Mouse (Mus musculus): ENCODE results near the gene Stxbp2.

The Stxbp2 gene

DNA sequence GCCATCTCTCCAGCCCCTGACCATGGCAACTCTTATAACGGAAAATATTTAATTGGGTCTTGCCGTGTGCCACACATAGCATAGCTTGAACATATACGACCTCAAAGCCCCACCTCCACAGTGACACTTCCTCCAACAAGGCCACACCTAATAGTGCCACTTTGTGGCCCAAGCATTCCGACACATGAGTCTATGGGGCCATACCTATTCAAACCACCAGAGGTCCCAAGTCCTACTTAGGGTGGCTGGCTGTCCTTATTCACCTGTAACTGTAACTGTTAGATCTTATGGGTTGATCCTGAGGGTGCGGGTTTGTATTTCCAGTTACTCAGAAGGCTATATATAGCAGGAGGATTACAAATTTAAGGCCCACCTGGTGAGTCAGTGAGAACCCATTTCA lies 2.7 kb upstream of the Stxbp2 start:
- peak in 1 of 2 experiments; percentile 44 for DNase-seq (ENCODE audit: low read depth in 2 of 2, low spot score in 2 of 2)

DNA sequence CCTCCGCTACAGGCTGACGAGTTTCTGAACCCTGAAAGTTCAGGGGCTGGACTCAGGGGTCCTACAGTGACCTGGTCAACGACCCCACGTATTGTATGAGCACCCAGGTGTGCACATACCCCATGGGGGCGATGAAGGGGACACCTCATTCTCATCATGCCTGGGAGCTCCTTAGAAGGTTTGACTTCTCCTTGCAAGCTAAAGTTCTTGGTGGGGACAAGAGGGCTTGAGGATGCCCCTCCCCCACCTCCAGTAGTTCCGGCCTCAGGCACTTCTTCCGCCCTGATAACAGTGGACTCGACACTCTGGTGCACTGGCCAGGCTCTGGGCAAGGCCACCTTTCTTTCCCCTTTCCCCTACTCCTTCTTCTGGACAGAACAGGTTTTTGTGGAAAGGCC lies 722 bp downstream of the Stxbp2 start:
- DNase-seq (ENCODE audit: low read depth in 2 of 2, low spot score in 2 of 2), result no peak

DNA sequence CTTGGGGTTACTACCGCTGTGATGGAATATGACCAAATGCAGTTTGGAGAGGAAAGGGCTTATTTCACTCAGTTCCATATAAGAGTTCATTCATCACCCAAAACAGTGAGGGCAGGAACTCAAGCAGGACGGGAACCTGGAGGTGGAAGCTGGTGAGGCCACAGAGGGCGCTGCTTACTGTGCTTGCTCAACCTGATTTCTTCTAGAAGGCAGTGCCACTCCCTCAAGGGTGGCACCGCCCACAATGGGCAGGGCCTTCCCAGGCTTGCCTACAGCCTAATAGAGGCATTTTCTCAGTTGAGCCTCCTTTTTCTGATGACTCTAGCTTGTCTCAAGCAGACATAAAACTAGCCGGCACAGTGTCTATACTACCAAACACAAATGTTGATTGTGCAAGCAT lies 15.0 kb downstream of the Stxbp2 start:
- peak in 1 of 2 experiments; percentile 24 for DNase-seq (ENCODE audit: low read depth in 2 of 2, low spot score in 2 of 2)

DNA sequence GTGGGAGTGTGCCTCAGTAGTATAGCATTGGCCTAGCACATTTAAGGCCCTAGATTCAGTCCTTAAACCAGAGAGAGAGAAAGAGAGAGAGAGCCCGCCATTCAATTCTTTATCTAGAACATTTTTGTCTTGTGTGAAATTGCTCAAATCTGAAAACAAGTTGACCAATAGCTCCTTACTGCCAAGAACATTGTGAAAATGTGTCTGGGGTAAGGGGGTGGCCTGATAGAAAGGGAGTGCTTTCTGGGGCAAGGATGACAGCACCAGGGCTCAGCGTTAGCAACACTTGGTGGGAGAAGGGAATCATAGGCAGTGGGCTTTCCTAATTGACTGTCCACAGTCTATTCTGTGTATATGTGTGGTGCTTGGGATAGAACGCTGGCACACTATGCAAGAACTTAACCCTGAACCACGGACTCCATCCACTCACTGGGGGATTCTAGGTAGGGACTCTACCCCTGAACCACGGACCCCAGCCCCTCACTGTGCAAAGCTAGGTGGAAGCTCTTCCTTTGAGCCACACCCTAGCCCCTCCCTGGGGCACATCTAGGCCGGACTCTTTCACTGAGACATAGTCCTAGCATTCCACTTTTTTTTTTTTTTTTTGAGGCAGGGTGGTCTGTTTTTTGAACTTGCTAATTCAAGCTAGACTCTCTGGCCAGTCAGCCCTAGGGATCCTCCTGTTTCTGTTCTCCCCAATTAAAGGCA lies 16.2 kb downstream of the Stxbp2 start:
- no peak for DNase-seq (ENCODE audit: low read depth in 2 of 2, low spot score in 2 of 2)

DNA sequence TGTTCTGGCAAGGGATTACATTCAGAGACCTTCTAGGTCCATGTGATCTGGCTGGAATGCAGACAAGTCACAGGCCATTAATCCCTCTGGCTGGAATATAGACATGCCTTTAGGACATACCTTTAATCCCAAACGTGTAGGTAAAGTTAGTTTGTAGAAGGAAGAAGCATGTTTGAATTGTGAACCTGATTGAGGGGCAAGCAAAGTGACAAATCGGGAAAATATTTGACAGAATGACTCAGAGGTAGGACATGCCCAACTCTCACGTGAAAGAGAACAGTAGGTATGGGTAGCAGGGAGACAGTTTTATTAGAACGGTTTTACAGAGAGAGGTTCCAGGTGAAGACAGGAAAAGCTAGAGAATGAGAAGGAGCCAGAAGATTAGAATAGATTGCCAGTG lies 16.8 kb downstream of the Stxbp2 start:
- DNase-seq (ENCODE audit: low read depth in 2 of 2, low spot score in 2 of 2), result no peak

DNA sequence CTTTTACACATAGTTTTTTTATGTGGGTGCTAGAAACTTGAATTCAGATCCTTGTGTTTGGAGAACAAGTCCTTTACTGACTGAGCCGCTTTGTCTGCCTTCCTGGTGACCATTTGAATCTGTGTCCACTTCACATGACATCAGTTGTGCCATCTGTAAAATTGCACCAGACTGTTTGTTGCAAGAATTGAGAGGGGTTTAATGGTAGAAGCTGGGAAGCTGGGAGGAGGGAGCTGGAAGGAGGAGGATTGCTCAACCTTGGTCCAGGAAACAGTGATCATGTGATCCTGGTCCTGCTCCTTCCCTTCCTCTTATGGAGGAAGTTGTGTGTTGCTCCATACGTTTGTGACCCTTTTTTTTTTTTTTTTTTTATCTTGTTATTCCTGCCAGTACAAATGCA lies 17.5 kb downstream of the Stxbp2 start:
- no peak for DNase-seq (ENCODE audit: low read depth in 2 of 2, low spot score in 2 of 2)

DNA sequence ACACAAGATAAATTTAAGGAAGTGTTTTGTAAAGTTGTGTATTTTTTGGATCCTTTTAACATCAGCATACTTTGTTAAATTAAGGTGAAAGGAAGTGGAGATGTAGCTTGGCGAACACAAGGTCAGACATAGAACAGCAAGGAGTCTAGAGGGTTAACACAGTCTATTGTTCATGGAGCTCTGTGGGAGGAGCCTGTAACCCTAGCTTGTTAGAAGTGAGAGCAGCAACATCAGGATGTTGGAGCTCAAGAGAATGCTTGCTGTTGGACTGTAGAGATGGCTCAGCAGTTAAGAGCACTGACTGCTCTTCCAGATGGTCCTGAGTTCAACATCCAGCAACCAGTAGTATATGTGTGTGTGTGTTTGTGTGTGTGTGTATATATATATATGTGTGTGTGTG lies 18.2 kb downstream of the Stxbp2 start:
- DNase-seq (ENCODE audit: low read depth in 2 of 2, low spot score in 2 of 2), result no peak

DNA sequence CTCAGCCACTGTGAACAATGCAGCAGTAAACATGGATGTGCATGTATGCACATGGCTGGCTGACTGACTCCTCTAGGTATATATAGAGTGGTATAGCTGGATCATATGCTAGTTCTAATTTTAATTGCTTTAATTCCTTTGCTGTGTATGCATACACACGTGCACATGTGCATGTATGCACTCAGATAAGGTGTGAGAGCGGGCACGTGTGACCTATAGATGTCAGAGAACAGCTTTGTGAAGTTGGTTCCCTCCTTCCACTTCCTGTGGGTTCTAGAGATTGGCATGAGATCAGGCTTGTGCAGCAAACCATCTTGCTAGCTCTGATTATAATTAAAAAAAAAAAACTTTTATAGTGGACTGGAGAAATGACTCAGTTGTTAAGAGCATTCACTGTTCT lies 22.1 kb downstream of the Stxbp2 start:
- DNase-seq (ENCODE audit: low read depth in 2 of 2, low spot score in 2 of 2), result no peak

DNA sequence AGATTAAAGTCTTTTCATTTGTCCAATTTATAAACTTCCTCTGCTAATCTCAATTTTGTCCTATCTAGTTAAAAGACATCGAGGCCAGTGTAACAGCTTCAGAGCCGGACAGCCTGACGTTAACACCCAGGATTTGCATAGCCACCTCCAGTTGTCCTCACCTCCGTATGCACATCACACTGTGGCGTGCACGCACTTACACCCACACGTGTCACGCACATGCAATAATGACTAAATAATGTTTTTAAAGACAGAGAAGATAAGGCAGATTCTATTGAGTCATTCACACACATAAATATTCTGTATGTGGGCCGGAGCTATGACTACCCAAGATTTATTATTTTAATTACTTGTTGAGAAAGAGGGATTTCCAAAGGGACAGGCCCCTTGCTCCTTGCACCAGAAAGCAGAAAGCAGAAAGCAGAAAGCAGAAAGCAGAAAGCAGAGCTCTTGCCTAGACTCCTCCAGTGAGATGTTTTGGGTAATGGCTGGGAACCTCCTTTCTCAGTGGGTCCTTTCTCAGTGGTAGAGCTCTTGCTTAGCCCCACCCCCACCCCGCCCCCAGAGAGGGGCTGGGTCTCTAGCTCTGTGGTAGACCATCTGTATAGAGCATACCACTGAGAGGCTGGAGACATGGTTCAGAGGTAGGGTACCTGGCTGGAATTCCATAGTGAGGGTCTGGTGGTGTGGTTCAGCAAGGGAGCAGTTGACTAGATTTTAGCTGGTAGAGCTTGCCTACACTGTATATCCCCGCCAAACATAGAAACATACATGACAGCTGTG lies 24.2 kb downstream of the Stxbp2 start:
- no peak for DNase-seq (ENCODE audit: low read depth in 2 of 2, low spot score in 2 of 2)

DNA sequence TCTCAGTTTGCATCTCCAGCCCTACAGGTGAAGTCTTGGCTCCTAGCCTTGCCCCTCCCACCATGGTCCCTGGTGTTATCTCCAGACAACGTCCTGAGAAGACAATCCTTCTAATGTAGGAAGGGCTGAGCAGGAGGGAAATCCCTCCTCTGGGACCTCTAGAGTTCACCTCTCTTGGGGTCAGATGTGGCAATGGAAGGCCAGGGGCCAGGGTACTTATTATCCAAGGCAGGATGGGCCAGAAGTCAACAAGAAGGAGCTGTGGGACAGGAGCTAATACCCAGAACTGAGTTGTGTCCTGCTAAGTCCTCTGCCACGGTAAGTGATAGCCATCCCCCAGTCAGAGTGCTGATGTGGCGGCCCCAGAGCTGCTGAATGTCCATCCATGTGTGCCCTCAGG lies 24.8 kb downstream of the Stxbp2 start, which contains the start of gene Retn:
TSS of gene Retn (plus strand) at position 245 of the 400 bp plus-strand sequence.
- no peak for DNase-seq (ENCODE audit: low read depth in 2 of 2, low spot score in 2 of 2)

DNA sequence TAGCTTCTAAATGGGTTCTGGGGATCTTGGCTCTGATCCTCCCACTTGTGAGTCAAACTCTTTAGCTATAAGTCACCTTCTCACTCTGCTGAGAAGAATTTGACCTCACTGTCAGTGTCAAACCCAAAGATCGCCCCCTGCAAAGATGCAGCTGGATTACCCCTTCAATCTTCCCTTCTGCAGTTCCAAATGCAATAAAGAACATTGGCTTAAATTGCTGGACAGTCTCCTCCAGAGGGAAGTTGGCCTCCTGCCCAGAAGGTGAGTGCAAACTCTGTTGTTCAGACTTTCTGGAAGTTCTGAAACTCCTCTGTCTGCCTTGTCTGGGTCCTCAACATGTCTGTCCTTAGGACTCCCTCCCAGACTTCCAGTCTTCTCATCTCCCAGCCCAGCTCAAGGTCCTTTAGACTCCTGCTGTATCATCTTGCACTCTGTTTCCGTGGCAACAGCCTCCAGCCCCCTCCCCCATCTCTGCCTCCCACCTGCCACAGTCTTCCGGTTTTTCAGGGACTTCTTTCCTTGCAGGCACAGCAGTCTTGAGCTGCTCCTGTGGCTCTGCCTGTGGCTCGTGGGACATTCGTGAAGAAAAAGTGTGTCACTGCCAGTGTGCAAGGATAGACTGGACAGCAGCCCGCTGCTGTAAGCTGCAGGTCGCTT lies 26.1 kb downstream of the Stxbp2 start:
- DNase-seq (ENCODE audit: low read depth in 2 of 2, low spot score in 2 of 2), result no peak

DNA sequence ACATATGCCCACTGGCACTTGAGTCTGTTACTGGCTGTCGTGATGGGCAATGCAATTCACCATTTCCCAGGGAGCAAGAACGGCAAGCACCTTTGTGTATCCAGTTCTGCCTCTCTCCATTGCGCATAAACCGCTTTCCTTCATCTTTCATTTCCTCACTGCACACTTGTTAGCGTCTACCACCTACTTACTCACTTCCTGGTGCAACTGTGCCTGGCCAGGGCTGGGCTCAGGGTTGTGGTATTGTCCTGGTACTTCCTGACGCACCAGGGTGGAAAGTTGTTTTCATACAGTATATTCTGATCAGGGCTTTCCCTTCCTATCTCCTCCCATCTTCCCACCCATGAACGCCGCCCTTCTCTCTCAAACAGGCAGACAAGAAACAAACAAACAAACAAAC lies 30.1 kb downstream of the Stxbp2 start:
- DNase-seq (ENCODE audit: low read depth in 2 of 2, low spot score in 2 of 2), result no peak

DNA sequence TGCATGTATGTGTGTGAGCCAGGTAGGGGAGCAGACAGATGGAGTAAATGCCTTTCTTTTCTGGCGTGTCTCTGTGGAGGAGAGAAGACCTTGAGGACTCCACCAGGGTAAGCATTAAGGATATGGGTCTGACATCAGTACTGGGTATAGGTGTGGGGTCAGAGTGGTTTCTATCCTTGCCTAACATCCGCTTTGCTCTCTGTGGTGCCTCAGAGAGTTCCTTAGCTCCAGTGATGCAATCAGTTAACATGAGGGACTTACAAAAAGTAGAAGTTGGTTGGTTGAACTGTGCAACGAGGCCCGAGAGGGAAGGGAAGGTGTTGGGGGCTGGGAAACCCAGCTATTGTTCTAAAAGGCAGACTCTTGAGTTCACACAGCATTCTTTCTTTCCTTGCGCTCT lies 33.6 kb downstream of the Stxbp2 start:
- DNase-seq (ENCODE audit: low read depth in 2 of 2, low spot score in 2 of 2), result no peak

DNA sequence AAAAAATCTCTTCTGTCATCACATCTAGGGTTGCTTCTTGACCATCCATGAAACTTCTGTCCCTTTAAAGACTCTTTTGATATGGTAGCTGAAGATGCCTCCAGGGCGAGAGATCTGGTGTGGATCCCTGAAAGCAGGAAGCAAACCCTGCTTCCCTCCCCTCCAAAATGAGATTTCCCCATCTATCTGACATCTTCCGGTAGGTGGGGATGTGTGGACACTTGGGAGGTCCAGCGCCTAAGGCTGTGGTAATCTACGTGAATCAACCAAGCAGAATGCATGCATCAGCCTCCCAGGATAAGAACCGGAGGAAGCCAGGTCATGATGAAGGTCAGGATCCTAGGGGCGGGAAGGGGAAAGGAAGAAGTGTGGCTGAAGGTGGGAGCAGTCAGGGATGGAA lies 34.8 kb downstream of the Stxbp2 start, which contains the start of gene Mcemp1:
TSS of gene Mcemp1 (plus strand) at position 248 of the 400 bp plus-strand sequence.
- DNase-seq (ENCODE audit: low read depth in 2 of 2, low spot score in 2 of 2), result no peak

DNA sequence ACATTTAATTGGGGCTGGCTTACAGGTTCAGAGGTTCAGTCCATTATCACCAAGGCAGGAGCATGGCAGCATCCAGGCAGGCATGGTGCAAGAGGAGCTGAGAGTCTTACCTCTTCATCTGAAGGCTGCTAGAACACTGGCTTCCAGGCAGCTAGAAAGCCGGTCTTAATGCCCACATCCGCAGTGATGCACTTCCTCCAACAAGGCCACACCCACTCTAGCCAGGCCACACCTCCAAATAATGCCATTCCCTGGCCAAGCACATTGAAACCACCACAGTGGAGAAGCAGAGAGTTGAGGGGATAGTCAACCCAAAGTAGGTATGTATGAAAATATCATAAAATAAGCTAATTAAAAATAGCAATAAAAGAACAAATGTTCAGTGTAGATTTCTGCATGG lies 39.6 kb downstream of the Stxbp2 start:
- no peak for DNase-seq (ENCODE audit: low read depth in 2 of 2, low spot score in 2 of 2)

DNA sequence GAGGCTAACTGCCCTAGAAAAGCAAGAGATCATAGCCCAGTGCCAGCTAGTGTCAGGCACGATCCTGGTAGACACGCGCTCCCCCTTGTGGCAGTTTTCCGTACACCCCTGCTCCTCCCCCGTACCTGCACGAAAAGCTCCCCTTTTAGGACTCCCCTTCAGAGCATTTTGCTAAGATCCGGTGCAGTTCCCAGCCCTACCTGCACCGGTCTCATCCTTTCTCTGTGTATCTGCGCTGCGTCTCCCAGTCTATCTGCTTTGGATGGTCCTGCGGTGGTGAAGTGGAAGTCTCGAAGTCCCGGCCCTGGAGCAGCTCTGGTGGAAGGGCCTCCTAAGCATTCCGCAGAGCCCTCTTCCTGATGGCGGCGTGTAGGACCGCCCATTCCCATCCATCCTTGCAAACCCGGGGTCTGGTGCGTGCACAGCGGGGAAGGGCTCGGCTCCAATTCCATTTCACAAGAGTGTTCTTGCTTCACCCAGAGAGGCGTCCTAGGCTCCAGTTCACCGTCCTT lies 41.3 kb downstream of the Stxbp2 start, which contains the start of gene Fcor:
TSS of gene Fcor (minus strand) at position 383 of the 512 bp plus-strand sequence.
- peak; percentile 82 to 89 for DNase-seq (ENCODE audit: low read depth in 2 of 2, low spot score in 2 of 2)

DNA sequence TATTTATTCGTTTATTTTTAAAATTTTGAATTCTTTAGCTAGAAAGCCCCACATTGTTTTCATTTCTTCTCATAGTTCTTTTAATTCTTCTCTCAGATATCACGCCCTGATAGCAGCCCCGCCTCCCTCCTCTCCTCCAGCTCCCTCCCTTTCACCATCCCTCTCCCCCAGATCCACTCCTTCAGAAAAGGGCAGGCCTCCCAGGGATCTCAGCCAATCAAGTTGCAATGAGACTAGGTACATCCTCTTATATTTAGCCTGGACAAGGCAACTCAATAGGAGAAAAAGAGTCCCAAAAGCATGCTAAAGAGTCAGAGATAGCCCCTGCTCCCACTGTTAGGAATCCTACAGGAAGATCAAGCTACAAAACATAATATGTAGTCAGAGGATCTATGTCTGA lies 43.9 kb downstream of the Stxbp2 start:
- DNase-seq (ENCODE audit: low read depth in 2 of 2, low spot score in 2 of 2), result no peak

DNA sequence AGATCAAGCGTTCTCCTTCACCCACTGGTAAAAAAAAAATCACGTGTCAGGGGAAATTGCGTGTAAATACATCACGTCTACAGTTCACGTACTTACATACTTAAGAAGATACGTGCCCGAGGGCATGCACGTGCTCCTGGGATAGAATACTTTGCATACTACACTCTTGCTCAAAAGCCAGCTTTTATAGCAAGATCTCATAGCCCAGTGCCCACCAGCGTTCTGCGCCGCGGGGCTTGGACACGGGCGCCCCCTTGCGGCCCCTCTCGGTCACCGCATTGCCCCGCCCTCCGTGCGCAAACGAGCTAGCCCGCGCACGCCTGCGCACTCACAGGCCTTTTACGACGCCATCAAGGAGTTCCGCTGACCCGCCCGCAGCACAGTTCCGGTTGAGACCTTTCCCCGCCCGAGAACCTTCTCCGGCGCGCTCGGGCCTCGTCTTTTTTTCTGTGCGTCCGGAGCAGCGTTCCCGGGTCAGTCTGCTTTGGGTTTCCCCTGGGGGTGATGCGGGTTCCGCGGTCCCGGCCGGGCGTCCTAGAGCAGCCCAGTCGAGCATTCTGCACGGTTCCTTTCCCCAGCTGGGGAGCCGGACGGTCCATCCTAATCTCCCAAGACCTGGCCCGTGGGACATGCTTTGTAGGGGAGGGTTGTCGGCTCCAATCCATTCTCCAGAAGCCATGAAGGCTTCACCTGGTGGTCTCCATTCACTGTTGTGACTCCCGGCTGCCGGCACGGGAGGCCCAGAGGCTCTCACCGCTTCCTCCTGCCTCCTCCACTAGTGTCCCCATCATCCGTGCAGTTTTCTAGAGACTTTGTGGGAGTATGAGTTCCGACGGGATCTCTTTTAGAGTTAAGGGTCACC lies 45.6 kb downstream of the Stxbp2 start, which contains the start of gene Trappc5:
TSS of gene Trappc5 (plus strand) at position 169 of the 862 bp plus-strand sequence.
- DNase-seq (ENCODE audit: low read depth in 2 of 2, low spot score in 2 of 2), result peak; percentile 93 to 94

DNA sequence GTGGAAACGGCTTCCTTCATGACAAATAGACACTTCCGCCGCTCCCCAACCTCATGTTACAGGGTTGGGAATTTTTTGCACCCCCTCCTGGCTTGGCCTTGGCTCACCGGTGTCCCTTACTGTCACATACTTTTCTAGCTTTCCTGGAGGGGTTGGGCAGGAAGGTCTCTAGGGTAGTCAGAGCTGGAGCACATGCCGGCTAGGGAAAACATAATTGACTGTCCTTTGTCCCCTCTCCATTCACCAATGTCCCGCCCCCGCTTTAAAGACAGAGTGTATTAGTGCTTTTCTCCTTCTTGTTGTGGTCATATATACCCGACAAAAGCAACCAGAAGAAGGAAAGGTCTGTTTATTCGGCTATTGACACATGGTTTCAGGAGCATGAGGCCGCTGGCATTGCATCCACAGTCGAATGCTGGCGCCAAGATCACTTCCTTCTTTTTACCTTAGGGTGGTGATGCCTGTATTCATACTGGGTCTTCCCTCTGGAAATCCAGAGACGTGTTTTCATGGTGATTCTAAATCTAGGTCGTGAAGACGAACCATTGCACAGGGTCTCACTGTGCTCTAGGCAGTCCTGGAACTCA lies 46.3 kb downstream of the Stxbp2 start:
- peak in 1 of 2 experiments; percentile 9 for DNase-seq (ENCODE audit: low read depth in 2 of 2, low spot score in 2 of 2)

DNA sequence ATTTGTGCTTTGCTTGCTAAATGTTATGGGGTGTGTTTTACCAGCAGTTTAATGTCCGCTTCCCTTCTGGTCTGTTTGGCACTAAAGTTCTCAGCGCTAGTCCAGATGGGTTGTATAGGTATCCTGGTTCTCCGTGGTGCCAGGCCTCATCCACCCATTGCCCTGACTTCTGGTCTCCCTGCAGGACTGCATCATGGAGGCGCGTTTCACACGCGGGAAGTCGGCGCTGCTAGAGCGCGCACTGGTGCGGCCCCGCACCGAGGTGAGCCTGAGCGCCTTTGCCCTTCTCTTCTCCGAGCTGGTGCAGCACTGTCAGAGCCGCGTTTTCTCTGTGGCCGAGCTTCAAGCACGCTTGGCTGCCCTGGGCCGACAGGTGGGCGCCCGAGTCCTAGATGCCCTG lies 48.1 kb downstream of the Stxbp2 start:
- no peak for DNase-seq (ENCODE audit: low read depth in 2 of 2, low spot score in 2 of 2)

All from CD8-positive naive resting alpha-beta T cell, adult 2 months (primary cell).